Mouse (Mus musculus) G1E (cell line): ENCODE results near the gene Ropn1. TPM values are rescaled to one million over a fixed set of nuclear protein-coding genes. Genes with fewer than 3 reads are reported as not detected.
"Not testable (repeated sequence)": the region's sequence is repeated elsewhere in the genome, so short reads cannot be mapped to it uniquely, and the experiment has no call there.

Experiments used
- ATAC-seq: 2 replicates; pipeline ENCODE4 v1.8.0; 2016; ENCODE audit warnings: mild to moderate bottlenecking; ENCODE audit not compliant: insufficient number of reproducible peaks, poor library complexity, low FRiP score, severe bottlenecking; ENCODE audit errors: extremely low read depth
- DNase-seq: peaks from one replicate; pipeline ENCODE4 v3.0.0; 2012; ENCODE audit warnings: low spot score
- H3K27me3 ChIP-seq: 2 replicates; pipeline ENCODE4 v1.6.1; 2012; ENCODE audit warnings: mild to moderate bottlenecking, low read length, inconsistent platforms; ENCODE audit not compliant: insufficient read depth
- H3K36me3 ChIP-seq: replicated peaks from 2 replicates; pipeline ENCODE3; 2012; ENCODE audit warnings: mild to moderate bottlenecking, inconsistent platforms
- H3K4me1 ChIP-seq: 2 replicates; pipeline ENCODE4 v1.6.1; 2012; ENCODE audit warnings: low read depth, low read length, inconsistent platforms, mixed read lengths; ENCODE audit not compliant: insufficient read depth
- H3K4me3 ChIP-seq: 2 replicates; pipeline ENCODE4 v1.5.1; 2012; ENCODE audit warnings: low read depth, mild to moderate bottlenecking, inconsistent platforms, low read length, moderate library complexity, mixed read lengths
- H3K9me3 ChIP-seq: replicated peaks from 2 replicates; pipeline ENCODE4 v1.6.1; 2012; ENCODE audit warnings: inconsistent platforms
- CTCF ChIP-seq: IDR thresholded peaks from 2 replicates; pipeline ENCODE4 v1.5.1; 2012; ENCODE audit warnings: low read depth, low read length, inconsistent platforms, mixed read lengths
- GATA1 ChIP-seq: IDR thresholded peaks from 2 replicates; pipeline ENCODE4 v1.6.1; 2012; ENCODE audit warnings: borderline replicate concordance, low read length, inconsistent platforms, mixed read lengths
- GATA2 ChIP-seq: IDR thresholded peaks from 2 replicates; pipeline ENCODE4 v1.6.1; 2012; ENCODE audit warnings: low read depth, low read length, inconsistent platforms, borderline replicate concordance
- POLR2AphosphoS5 ChIP-seq: IDR thresholded peaks from 2 replicates; pipeline ENCODE4 v1.6.1; 2012; ENCODE audit warnings: low read depth, low read length, inconsistent platforms; ENCODE audit not compliant: insufficient replicate concordance
- TAL1 ChIP-seq: conservative IDR thresholded peaks from 2 replicates; pipeline ENCODE4 v1.6.1; 2012; ENCODE audit warnings: low read depth, low read length, inconsistent platforms, mixed read lengths
- polyA plus RNA-seq: library from polyadenylated mRNA; stranded (reverse); fragments of >175 nt; gene quantifications from 2 replicates; pipeline ENCODE4 v1.2.3, GENCODE M21; 2012
- total RNA-seq, 2 experiments: library from RNA; stranded (forward) in 1 of 2; stranded (reverse) in 1 of 2; fragments of 200-1000 nt in 1 of 2; fragments of >200 nt in 1 of 2; fragmentation: Nextera tagmentation in 1 of 2; gene quantifications; 2 replicates each; pipeline ENCODE4 v1.2.3; 2014 to 2017

Ropn1 gene
- total and polyA plus RNA-seq, 3 experiments: not detected

DNA sequence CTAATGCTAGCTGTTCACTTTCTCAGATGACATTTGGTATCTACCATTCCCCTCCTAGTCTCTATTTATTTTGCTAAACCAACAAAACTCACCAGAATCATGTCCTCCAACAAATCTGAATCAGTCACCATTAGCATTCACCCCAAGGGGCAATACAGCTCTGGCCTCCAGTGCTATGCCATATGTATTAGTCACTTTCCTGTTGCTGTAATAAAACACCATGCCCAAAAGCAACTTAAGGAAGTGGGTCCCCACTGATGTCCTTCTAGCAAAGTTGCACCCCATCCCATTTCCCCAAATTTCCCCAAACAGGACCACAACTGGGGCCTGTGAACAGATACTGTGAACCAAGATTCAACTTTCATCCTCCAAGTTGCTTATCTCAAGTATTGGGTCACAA is 32.1 kb downstream of the Ropn1 start:
- no peak for ATAC-seq
- TF ChIP-seq CTCF (no peak), GATA2 (no peak), TAL1 (no peak), POLR2AphosphoS5 (no peak), GATA1 (no peak)

DNA sequence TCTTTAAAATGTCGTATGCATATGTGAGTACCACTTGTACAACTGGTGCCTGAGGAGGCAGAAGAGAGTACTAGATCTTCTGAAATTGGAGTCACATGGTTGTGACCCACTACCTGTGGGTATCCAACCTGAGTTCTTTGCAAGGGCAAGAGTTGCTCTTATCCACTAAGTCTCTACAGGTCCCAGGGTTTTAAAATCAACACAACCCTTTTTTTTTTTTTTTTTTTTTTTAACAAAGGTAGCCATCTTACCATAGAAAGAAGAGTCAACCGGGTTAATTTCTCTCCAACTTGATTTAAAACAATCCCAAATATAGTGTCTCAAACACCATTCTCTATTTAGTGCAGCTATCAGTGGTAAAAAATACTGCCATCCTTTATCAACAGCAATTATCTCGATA is 40.2 kb downstream of the Ropn1 start:
- TF ChIP-seq GATA2: no peak
- no peak for TF ChIP-seq POLR2AphosphoS5
- TF ChIP-seq GATA1: no peak
- no peak for TF ChIP-seq CTCF
- TF ChIP-seq TAL1: no peak
- ATAC-seq: no peak
- H3K4me3 ChIP-seq: no peak overlapping the region; the same call in 1 of the 2 replicates
- no peak for DNase-seq
- peaks cover 9% of the 10 kb centered on the region for H3K27me3 ChIP-seq
- no peaks in the 10 kb centered on the region for H3K9me3 ChIP-seq
- H3K36me3 ChIP-seq: peaks cover 3% of the 10 kb centered on the region
- peaks cover 33% of the 10 kb centered on the region for H3K4me1 ChIP-seq

More for the DNA sequence above, 32.1 kb downstream of the Ropn1 start:
- Histone ChIP-seq H3K4me3 (no peak overlapping the region), H3K27me3 (peaks cover 18% of the 10 kb centered on the region), H3K36me3 (no peaks in the 10 kb centered on the region), H3K9me3 (no peaks in the 10 kb centered on the region), H3K4me1 (no peaks in the 10 kb centered on the region; the same call in 1 of the 2 replicates)
- DNase-seq: no peak

DNA sequence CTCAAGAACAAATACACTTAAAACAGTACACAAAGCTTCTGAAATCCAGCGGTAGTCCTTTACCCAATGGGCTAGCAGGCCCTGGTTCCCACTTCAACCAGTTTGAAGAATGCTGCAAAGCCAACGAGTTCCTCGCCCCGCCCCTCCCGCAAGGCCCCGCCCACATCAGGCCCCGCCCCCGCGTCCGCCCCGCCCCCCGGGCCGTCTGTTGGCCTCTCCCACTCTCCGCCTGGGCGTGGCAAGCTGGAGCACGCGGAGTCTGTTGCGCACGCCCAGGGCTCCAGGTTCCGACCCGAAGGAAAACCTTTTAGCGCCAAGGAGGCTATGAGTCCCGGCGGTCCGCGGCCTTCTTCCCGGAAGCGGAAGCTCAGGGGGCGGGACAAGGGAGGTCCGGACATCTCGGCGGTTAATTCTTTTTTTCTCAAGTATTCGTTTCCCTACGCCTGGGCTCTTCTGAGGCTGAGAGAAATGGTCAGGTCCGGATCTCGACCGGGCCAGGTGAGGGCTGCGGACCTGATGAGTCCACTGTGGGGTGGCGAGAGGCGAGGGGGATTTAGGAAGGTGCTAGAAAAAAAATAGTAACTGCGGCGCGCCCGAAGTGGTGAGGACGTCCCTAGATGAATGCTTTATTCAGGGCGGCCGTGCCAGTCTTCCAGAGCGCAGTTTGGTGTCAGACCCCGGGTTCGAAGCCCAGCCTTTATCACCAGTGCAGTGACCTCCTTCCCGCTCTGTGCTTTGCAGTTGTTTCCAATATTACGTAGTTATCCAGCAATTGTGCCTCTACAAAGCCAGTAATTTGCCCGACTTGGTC is 40.8 kb downstream of the Ropn1 start, which contains the start of gene Ccdc14:
Gene Ccdc14 (plus strand): TSS at position 283 of the 811 bp plus-strand sequence.
- TF ChIP-seq CTCF: no peak
- TF ChIP-seq TAL1: no peak
- TF ChIP-seq GATA1: no peak
- H3K4me3 ChIP-seq: peak within 1 kb of the TSS; percentile 77

DNA sequence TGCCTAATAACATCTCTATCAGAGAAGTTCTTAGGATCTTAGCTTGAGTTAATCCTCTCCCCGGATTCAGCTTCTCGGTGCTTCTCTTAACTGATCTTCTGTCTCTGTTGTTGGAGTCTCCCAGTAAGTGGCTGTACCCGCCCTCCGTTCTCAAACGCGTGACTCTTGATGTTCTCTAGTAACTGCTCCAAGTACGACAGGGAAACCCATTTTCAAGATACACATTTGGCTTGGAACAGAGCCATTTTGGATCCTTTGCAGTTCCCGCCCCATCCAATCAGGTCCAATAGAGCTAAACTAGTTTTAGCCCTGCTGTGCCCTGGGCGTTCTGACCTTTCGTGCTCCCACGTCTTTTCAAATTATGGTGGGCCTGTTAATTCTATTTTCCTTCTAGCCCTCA is 41.4 kb downstream of the Ropn1 start:
- ATAC-seq (no peak), DNase-seq (peak; percentile 16)
- no peak for TF ChIP-seq CTCF
- Histone ChIP-seq H3K36me3 (peaks cover 15% of the 10 kb centered on the region), H3K27me3 (0 out of 2 replicates have a peak, but pooled peaks cover 2% of the 10 kb centered on the region), H3K4me1 (peaks cover 39% of the 10 kb centered on the region), H3K9me3 (no peaks in the 10 kb centered on the region), H3K4me3 (peak overlapping the region; percentile 77)

More for the DNA sequence above, 40.8 kb downstream of the Ropn1 start, which contains the start of gene Ccdc14:
- ATAC-seq (peak; percentile 87), DNase-seq (peak; percentile 83)
- Histone ChIP-seq H3K9me3 (no peaks in the 10 kb centered on the region), H3K4me1 (peaks cover 39% of the 10 kb centered on the region), H3K36me3 (peaks cover 9% of the 10 kb centered on the region), H3K27me3 (peaks cover 4% of the 10 kb centered on the region)

DNA sequence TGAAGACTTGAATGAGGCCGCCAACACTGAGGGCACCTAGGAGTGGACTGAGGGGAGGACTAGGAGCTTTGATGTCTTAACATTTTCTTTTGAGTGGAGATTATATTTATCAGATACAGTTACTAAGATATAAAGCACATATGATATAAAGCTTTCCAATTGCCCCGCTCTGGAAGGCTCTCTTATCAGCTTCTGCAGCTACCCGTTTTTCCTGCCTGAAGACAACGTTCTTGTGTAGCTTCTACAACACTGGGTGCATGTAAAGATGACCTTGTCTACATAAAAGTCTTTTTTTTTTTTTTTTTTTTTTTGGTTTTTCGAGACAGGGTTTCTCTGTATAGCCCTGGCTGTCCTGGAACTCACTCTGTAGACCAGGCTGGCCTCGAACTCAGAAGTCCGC is 44.8 kb downstream of the Ropn1 start:
- peaks cover 40% of the 10 kb centered on the region for H3K36me3 ChIP-seq
- DNase-seq (no peak), ATAC-seq (peak; percentile 52)
- TF ChIP-seq POLR2AphosphoS5: no peak
- no peak for TF ChIP-seq TAL1
- no peak for TF ChIP-seq GATA2
- TF ChIP-seq GATA1: no peak
- TF ChIP-seq CTCF: no peak
- H3K4me3 ChIP-seq: no peak overlapping the region
- peaks cover 41% of the 10 kb centered on the region for H3K4me1 ChIP-seq
- H3K9me3 ChIP-seq: no peaks in the 10 kb centered on the region
- no peaks in the 10 kb centered on the region for H3K27me3 ChIP-seq

DNA sequence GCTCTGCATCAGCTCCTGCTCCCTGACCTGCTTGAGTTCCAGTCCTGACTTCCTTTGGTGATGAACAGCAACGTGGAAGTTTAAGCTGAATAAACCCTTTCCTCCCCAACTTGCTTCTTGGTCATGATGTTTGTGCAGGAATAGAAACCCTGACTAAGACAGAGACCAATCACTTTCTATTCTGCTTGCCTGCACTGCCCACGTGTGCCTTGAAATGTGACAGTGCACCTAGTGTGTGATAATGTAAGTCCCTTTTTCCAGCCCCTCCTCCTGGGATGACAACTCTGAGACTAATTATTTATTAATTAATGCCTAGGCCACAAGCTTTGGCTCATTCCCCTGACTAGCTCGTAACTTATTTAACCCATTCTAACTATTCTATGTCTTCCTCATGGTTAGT is 49.0 kb downstream of the Ropn1 start:
- not testable (repeated sequence) for DNase-seq, H3K27me3 ChIP-seq, H3K9me3 ChIP-seq, H3K4me3 ChIP-seq, ATAC-seq
- Histone ChIP-seq H3K4me1 (peaks cover 22% of the 10 kb centered on the region), H3K36me3 (peaks cover 65% of the 10 kb centered on the region)
